Mouse (Mus musculus) CH12.LX (cell line): Measurements from ENCODE around the gene Zbtb48. TPM values are rescaled to one million over a fixed set of nuclear protein-coding genes. Genes with fewer than 3 reads are reported as not detected.

ENCODE experiments used
- DNase-seq: peaks from one replicate; pipeline ENCODE4 v3.0.0-alpha.2; 2013; ENCODE audit errors: extremely low read depth
- H3K27ac ChIP-seq: 2 replicates; pipeline ENCODE4 v1.5.1; 2012; ENCODE audit warnings: low read depth, mild to moderate bottlenecking, control low read depth, moderate library complexity; ENCODE audit not compliant: insufficient read depth
- H3K27me3 ChIP-seq: replicated peaks from 2 replicates; pipeline ENCODE3; 2012; ENCODE audit warnings: inconsistent platforms
- H3K36me3 ChIP-seq, 2 experiments: replicated peaks in 1 of 2; 2 replicates each; pipeline versions ENCODE3 to v1.6.1; 2012; ENCODE audit warnings: inconsistent platforms in 1 of 2, low read length in 1 of 2, mild to moderate bottlenecking in 1 of 2, mixed read lengths in 1 of 2, moderate library complexity in 1 of 2; ENCODE audit not compliant: control insufficient read depth in 1 of 2, insufficient read depth in 1 of 2
- H3K4me1 ChIP-seq, 2 experiments: 2 replicates each; pipeline ENCODE4 v1.6.1; 2012; ENCODE audit warnings: inconsistent platforms in 1 of 2, moderate library complexity in 1 of 2; ENCODE audit not compliant: insufficient read depth in 2 of 2, control insufficient read depth in 1 of 2
- H3K4me2 ChIP-seq: 2 replicates; pipeline ENCODE4 v1.6.1; 2012; ENCODE audit warnings: low read depth, mild to moderate bottlenecking, control low read depth; ENCODE audit not compliant: poor library complexity, insufficient read depth, severe bottlenecking
- H3K4me3 ChIP-seq, 3 experiments: fragments of 150-350 bp in 1 of 3; sonication (generic) in 1 of 3; replicated peaks in 1 of 3; 2 replicates each; pipeline versions ENCODE3 to v1.5.1; 2011 to 2012; ENCODE audit warnings: low read depth in 2 of 3, low read length in 2 of 3, mild to moderate bottlenecking in 2 of 3, moderate library complexity in 2 of 3, control low read depth in 1 of 3, improper control_type of control experiment in 1 of 3, inconsistent platforms in 1 of 3, mixed read lengths in 1 of 3; ENCODE audit not compliant: poor library complexity in 1 of 3
- H3K79me2 ChIP-seq: replicated peaks from 2 replicates; pipeline ENCODE4 v1.6.1; 2012; ENCODE audit warnings: mild to moderate bottlenecking, moderate library complexity; ENCODE audit not compliant: control insufficient read depth, poor library complexity, insufficient read depth, severe bottlenecking; ENCODE audit errors: extremely low read depth
- H3K9ac ChIP-seq: 2 replicates; pipeline ENCODE4 v1.6.1; 2012; ENCODE audit warnings: low read depth, mild to moderate bottlenecking, control low read depth, moderate library complexity; ENCODE audit not compliant: insufficient read depth
- H3K9me3 ChIP-seq: replicated peaks from 2 replicates; pipeline ENCODE3; 2012; ENCODE audit warnings: low read length, inconsistent platforms, mixed read lengths
- BHLHE40 ChIP-seq: IDR thresholded peaks from 2 replicates; pipeline ENCODE4 v1.6.1; 2011; ENCODE audit warnings: mild to moderate bottlenecking, low read depth, low read length, improper control_type of control experiment
- CHD1 ChIP-seq: IDR thresholded peaks from 2 replicates; pipeline ENCODE4 v1.6.1; 2012; ENCODE audit warnings: low read depth, low read length, improper control_type of control experiment, inconsistent platforms
- CTCF ChIP-seq, 2 experiments: IDR thresholded peaks in 1 of 2; conservative IDR thresholded peaks in 1 of 2; 2 replicates each; pipeline ENCODE4 v1.5.1; 2011 to 2012; ENCODE audit warnings: low read depth in 2 of 2, low read length in 2 of 2, improper control_type of control experiment in 1 of 2, inconsistent platforms in 1 of 2, mild to moderate bottlenecking in 1 of 2, moderate library complexity in 1 of 2
- E2F4 ChIP-seq: IDR thresholded peaks from 2 replicates; pipeline ENCODE4 v1.6.1; 2011; ENCODE audit warnings: low read depth, low read length, improper control_type of control experiment; ENCODE audit not compliant: insufficient replicate concordance
- ETS1 ChIP-seq: conservative IDR thresholded peaks from 2 replicates; pipeline ENCODE4 v1.6.1; 2012; ENCODE audit warnings: low read depth, mild to moderate bottlenecking, inconsistent platforms, low read length, improper control_type of control experiment, moderate library complexity
- IRF4 ChIP-seq: IDR thresholded peaks from 2 replicates; pipeline ENCODE4 v1.6.1; 2014; ENCODE audit warnings: low read depth, mild to moderate bottlenecking, inconsistent platforms, low read length, improper control_type of control experiment
- JUN ChIP-seq: IDR thresholded peaks from 2 replicates; pipeline ENCODE4 v1.6.1; 2011; ENCODE audit warnings: low read depth, mild to moderate bottlenecking, low read length, improper control_type of control experiment, moderate library complexity; ENCODE audit not compliant: insufficient read depth
- MAFK ChIP-seq: IDR thresholded peaks from 2 replicates; pipeline ENCODE4 v1.6.1; 2011; ENCODE audit warnings: low read length, improper control_type of control experiment; ENCODE audit not compliant: insufficient replicate concordance
- MXI1 ChIP-seq: IDR thresholded peaks from 2 replicates; pipeline ENCODE4 v1.6.1; 2011; ENCODE audit warnings: mild to moderate bottlenecking, low read depth, low read length, improper control_type of control experiment
- MYC ChIP-seq: IDR thresholded peaks from 2 replicates; pipeline ENCODE4 v1.6.1; 2011; ENCODE audit warnings: low read depth, mild to moderate bottlenecking, improper control_type of control experiment, low read length
- POLR2A ChIP-seq: IDR thresholded peaks from 2 replicates; pipeline ENCODE4 v1.6.1; 2011; ENCODE audit warnings: low read depth, mild to moderate bottlenecking, improper control_type of control experiment, low read length
- SMC3 ChIP-seq: IDR thresholded peaks from 2 replicates; pipeline ENCODE4 v1.6.1; 2011; ENCODE audit warnings: low read depth, low read length, improper control_type of control experiment
- UBTF ChIP-seq: IDR thresholded peaks from 2 replicates; pipeline ENCODE4 v1.6.1; 2012; ENCODE audit warnings: low read depth, mild to moderate bottlenecking, inconsistent platforms, low read length, improper control_type of control experiment, moderate library complexity
- USF1 ChIP-seq: IDR thresholded peaks from 2 replicates; pipeline ENCODE4 v1.6.1; 2014; ENCODE audit warnings: low read depth, mild to moderate bottlenecking, inconsistent platforms, low read length, improper control_type of control experiment
- ZKSCAN1 ChIP-seq: IDR thresholded peaks from 2 replicates; pipeline ENCODE4 v1.6.1; 2012; ENCODE audit warnings: low read depth, inconsistent platforms, low read length, improper control_type of control experiment, borderline replicate concordance
- ZMIZ1 ChIP-seq: IDR thresholded peaks from 2 replicates; pipeline ENCODE4 v1.6.1; 2012; ENCODE audit warnings: low read depth, mild to moderate bottlenecking, inconsistent platforms, low read length, improper control_type of control experiment
- dilution Hi-C: fragments of 300-500 bp; cut with MboI; formaldehyde crosslinking; loops from 2 replicates; pipeline ENCODE4 v1.14.3; 2020; ENCODE audit warnings: low sequenced_read_pairs; ENCODE audit not compliant: extremely low pct_unique_long_range_greater_than_20kb, extremely low pct_ligation_motif_present
- in situ Hi-C: fragments of 300-500 bp; cut with MboI; formaldehyde crosslinking; loops from 3 replicates; pipeline ENCODE4 v1.14.3; 2019; ENCODE audit warnings: low sequenced_read_pairs, low pct_ligation_motif_present, low pct_unique_long_range_greater_than_20kb, mixed read lengths
- polyA plus RNA-seq: library from polyadenylated mRNA; unstranded; fragments of >175 nt; gene quantifications from 2 replicates; pipeline ENCODE4 v1.2.1, GENCODE M21; 2012; ENCODE audit warnings: low read depth; ENCODE audit not compliant: insufficient read length
- total RNA-seq, 2 experiments: library from RNA; depleted of rRNA; stranded (reverse); fragments of 300-350 nt in 1 of 2; fragments of >200 nt in 1 of 2; gene quantifications; 2 replicates each; pipeline ENCODE4 v1.2.3; 2012 to 2014

Zbtb48 gene
- total and polyA plus RNA-seq, 3 experiments, result 7.4 to 13.6 (median 10.5) TPM

DNA sequence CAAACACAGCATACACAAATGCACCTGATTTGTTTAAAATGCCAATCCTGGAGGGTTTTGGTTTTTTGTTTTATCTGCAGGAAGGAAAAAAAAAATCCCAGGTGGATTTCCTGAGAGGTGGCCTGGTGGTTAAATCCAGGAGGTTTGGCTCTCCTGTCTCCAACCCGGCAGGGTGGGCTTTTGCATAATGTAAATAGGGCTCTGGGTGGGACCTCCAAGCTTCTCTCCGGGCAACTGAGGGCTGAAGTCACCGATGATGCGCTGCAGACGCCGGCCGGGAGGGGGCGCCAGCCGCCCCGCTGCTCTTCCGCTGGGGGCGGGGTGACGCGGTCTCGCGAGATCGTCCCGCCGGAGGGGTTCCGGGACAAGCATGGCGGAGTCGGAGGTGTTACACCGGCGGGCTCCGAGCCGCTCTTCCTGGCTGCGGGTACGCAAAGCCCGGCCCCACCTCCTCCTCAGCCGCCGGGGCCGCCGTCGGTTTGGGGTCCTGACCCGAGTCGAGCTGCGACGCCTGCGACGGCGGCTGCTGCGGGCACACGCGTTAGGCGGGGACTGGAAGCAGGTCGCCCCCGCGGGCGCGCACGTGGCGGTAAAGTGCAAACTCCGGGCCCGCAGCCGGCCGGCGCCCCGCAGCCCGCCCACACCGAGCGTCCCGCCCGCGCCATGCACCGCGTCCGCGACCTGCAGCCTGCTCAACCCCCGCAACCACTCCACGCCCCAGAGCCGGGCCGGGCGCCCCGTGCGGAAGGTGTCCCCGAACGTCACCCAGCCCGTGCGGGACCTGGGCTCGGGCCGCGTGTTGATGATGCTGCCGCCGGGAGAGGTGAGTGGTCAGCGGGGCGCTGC is 11.7 kb upstream of the Zbtb48 start, which contains the start of gene Nol9 (continued):
- TF ChIP-seq JUN (no peak), USF1 (no peak; the same call in 1 of the 2 replicates), ZKSCAN1 (no peak), ETS1 (0 out of 2 replicates have a peak, but pooled peaks have one; percentile 32), SMC3 (peak; percentile 42), IRF4 (peak; percentile 45; the same call in 1 of the 2 replicates), MXI1 (peak; percentile 88), MAFK (no peak), UBTF (0 out of 2 replicates have a peak, but pooled peaks have one; percentile 16), E2F4 (no peak)

DNA sequence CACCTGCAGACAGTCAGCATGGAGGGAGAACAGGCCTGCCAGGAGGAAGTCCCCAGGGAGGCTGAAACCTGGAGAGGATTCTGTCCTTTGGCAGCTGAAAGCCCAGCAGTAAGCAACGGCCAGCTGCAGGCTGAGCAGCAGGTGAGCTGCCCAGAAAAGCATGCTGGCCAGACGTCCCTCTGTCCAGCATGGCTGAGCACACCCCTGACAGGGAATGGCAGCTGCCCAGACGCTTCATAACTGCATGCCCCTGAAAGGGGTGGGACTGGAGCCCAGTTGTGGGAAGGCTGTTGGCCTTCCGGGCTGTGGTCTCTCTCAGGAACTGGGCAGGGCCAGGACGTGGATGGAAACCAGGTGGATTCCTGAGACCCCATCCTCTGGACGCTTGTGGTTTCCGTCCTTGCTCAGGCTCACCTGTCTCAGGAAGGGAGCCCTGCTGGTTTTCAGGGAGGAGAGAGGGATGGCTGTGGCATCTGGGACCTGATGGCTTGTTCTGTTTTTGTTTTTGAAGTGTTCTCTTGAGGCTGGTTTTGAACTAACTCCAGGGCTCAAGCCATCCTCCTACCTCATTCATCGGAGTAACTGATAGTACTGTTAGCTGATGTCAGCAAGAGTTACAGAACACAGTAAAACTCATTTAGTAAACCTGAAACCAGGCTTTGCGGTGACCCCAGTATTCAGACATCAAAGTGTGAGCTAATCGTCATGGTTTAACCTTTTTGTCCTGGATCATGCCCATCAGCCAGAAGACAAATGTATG is 10.9 kb upstream of the Zbtb48 start, which contains the start of gene Tas1r1:
Gene Tas1r1, minus strand, starts transcription at position 344 of the 760 bp plus-strand sequence.
- Histone ChIP-seq H3K36me3 (peaks cover 12 to 27% of the 10 kb centered on the region in 2 experiments), H3K4me1 (peaks cover 19 to 42% of the 10 kb centered on the region in 2 experiments), H3K9me3 (no peaks in the 10 kb centered on the region), H3K27me3 (no peaks in the 10 kb centered on the region), H3K9ac (peak within 1 kb of the TSS; percentile 82), H3K4me2 (peak within 1 kb of the TSS; percentile 84), H3K27ac (peak within 1 kb of the TSS; percentile 70), H3K4me3 (peak within 1 kb of the TSS; percentile 82 to 99 (median 99)), H3K79me2 (peaks cover 30% of the 10 kb centered on the region)
- TF ChIP-seq MYC (no peak), USF1 (no peak), CTCF (conservative IDR thresholded peaks at IDR 0.05 in 1 of 2, IDR thresholded peaks at IDR 0.05 in 1 of 2; ENCODE audit: low read depth in 2 of 2, low read length in 2 of 2) (no peak), ZMIZ1 (no peak), POLR2A (no peak), CHD1 (no peak), BHLHE40 (peak; percentile 55; the same call in 1 of the 2 replicates), MAFK (peak; percentile 87; the same call in 1 of the 2 replicates), ETS1 (peak; percentile 81), JUN (no peak)
- dilution Hi-C loops, result no loop called here
- peak; percentile 71 for DNase-seq
- in situ Hi-C loops, result no loop called here
